Mouse (Mus musculus) macrophage (primary cell): ENCODE measurements around the gene Tns3. TPM values are rescaled to one million over a fixed set of nuclear protein-coding genes. Genes with fewer than 3 reads are reported as not detected.

ENCODE experiments used
- H3K27ac ChIP-seq: fragments of 350-480 bp; formaldehyde crosslinking; 2 replicates; pipeline ENCODE4 v1.9.0; 2021
- H3K36me3 ChIP-seq: fragments of 350-480 bp; formaldehyde crosslinking; 2 replicates; pipeline ENCODE4 v1.9.0; 2021; ENCODE audit errors: inconsistent target
- H3K4me3 ChIP-seq: fragments of 350-480 bp; formaldehyde crosslinking; 2 replicates; pipeline ENCODE4 v1.9.0; 2021; ENCODE audit errors: inconsistent target
- H3K79me2 ChIP-seq: fragments of 350-480 bp; formaldehyde crosslinking; 2 replicates; pipeline ENCODE4 v1.9.0; 2021; ENCODE audit errors: inconsistent target
- WGBS: methylation state at CpG from one replicate; pipeline ENCODE4 v1.1.7; 2026; ENCODE audit warnings: inconsistent platforms; ENCODE audit not compliant: missing documents; 5-methylcytosine and 5-hydroxymethylcytosine counted together
- polyA plus RNA-seq: library from polyadenylated mRNA; stranded (reverse); fragments of 250-400 nt; gene quantifications from 3 replicates; pipeline ENCODE4 v1.2.4, GENCODE M21; 2018; ENCODE audit warnings: inconsistent platforms

Tns3 gene
- polyA plus RNA-seq, 1 experiment from 2014 or later = 60.8 TPM

- Histone ChIP-seq H3K27ac (peak overlapping the region; percentile 99), H3K4me3 (no peak overlapping the region), H3K79me2 (peaks cover 88% of the 10 kb centered on the region), H3K36me3 (peaks cover 3% of the 10 kb centered on the region; the same call in 1 of the 2 replicates)
- 36% methylated on average over 10 of the region's 10 CpGs for WGBS
These were observed 88.8 kb downstream of the Tns3 start for GRCm38 (mm10) chr11:8575217-8576180.

- Histone ChIP-seq H3K4me3 (no peak overlapping the region), H3K27ac (peak overlapping the region; percentile 99), H3K79me2 (peaks cover 88% of the 10 kb centered on the region), H3K36me3 (peaks cover 3% of the 10 kb centered on the region; the same call in 1 of the 2 replicates)
- 21% methylated on average over 2 of the region's 6 CpGs for WGBS
These were observed 89.8 kb downstream of the Tns3 start for GRCm38 (mm10) chr11:8574562-8574961.

- Histone ChIP-seq H3K27ac (no peak overlapping the region), H3K4me3 (no peak overlapping the region), H3K36me3 (peaks cover 7% of the 10 kb centered on the region; the same call in 1 of the 2 replicates), H3K79me2 (peaks cover 88% of the 10 kb centered on the region)
- 96% methylated on average over 7 of the region's 7 CpGs for WGBS
These were observed 91.6 kb downstream of the Tns3 start for GRCm38 (mm10) chr11:8572762-8573161.

- Histone ChIP-seq H3K27ac (0 out of 2 replicates have a peak overlapping the region, but pooled peaks have one; percentile 5), H3K36me3 (peaks cover 12% of the 10 kb centered on the region; the same call in 1 of the 2 replicates), H3K4me3 (no peak overlapping the region), H3K79me2 (peaks cover 91% of the 10 kb centered on the region)
- 65% methylated on average over 7 of the region's 7 CpGs for WGBS
These were observed 94.9 kb downstream of the Tns3 start for GRCm38 (mm10) chr11:8569232-8570028.

GRCm38 (mm10) chr11:8568829-8569228 lies 95.5 kb downstream of the Tns3 start:
- Histone ChIP-seq H3K79me2 (peaks cover 91% of the 10 kb centered on the region), H3K36me3 (peaks cover 12% of the 10 kb centered on the region; the same call in 1 of the 2 replicates), H3K27ac (no peak overlapping the region), H3K4me3 (no peak overlapping the region)
- WGBS = 94% methylated on average over 7 of the region's 7 CpGs

GRCm38 (mm10) chr11:8566250-8566853 lies 98.0 kb downstream of the Tns3 start:
- Histone ChIP-seq H3K79me2 (peaks cover 91% of the 10 kb centered on the region), H3K4me3 (no peak overlapping the region), H3K36me3 (peaks cover 12% of the 10 kb centered on the region; the same call in 1 of the 2 replicates), H3K27ac (peak overlapping the region; percentile 89)
- WGBS = 5% methylated on average over 3 of the region's 3 CpGs

- WGBS = 97% methylated on average over 12 of the region's 12 CpGs
- H3K4me3 ChIP-seq = no peak overlapping the region
These were observed 105.5 kb downstream of the Tns3 start for GRCm38 (mm10) chr11:8558761-8559282.

GRCm38 (mm10) chr11:8558258-8558657 lies 106.1 kb downstream of the Tns3 start:
- WGBS = 35% methylated on average over 9 of the region's 9 CpGs

More at GRCm38 (mm10) chr11:8558761-8559282, 105.5 kb downstream of the Tns3 start:
- no peak overlapping the region for H3K27ac ChIP-seq
- H3K79me2 ChIP-seq = peaks cover 100% of the 10 kb centered on the region
- no peaks in the 10 kb centered on the region for H3K36me3 ChIP-seq

GRCm38 (mm10) chr11:8557006-8557405 lies 107.3 kb downstream of the Tns3 start:
- Histone ChIP-seq H3K4me3 (no peak overlapping the region), H3K36me3 (peaks cover 8% of the 10 kb centered on the region; the same call in 1 of the 2 replicates), H3K27ac (peak overlapping the region; percentile 37), H3K79me2 (peaks cover 100% of the 10 kb centered on the region)
- whole genome bisulfite sequencing = 22% methylated on average over 9 of the region's 9 CpGs

More at GRCm38 (mm10) chr11:8558258-8558657, 106.1 kb downstream of the Tns3 start:
- Histone ChIP-seq H3K4me3 (no peak overlapping the region), H3K27ac (no peak overlapping the region), H3K79me2 (peaks cover 100% of the 10 kb centered on the region), H3K36me3 (no peaks in the 10 kb centered on the region)

GRCm38 (mm10) chr11:8551710-8552109 lies 112.6 kb downstream of the Tns3 start:
- Histone ChIP-seq H3K36me3 (peaks cover 41% of the 10 kb centered on the region), H3K79me2 (peaks cover 93% of the 10 kb centered on the region), H3K27ac (no peak overlapping the region), H3K4me3 (no peak overlapping the region)
- 85% methylated on average over 5 of the region's 5 CpGs for WGBS

- 83% methylated on average over 5 of the region's 5 CpGs for WGBS
- H3K4me3 ChIP-seq = no peak overlapping the region
- H3K27ac ChIP-seq = no peak overlapping the region
- H3K36me3 ChIP-seq = peaks cover 65% of the 10 kb centered on the region
- peaks cover 83% of the 10 kb centered on the region for H3K79me2 ChIP-seq
These were observed 116.7 kb downstream of the Tns3 start for GRCm38 (mm10) chr11:8547661-8548060.

GRCm38 (mm10) chr11:8545798-8546197 lies 118.5 kb downstream of the Tns3 start:
- no peak overlapping the region for H3K4me3 ChIP-seq
- 100% methylated on average over 1 of the region's 1 CpGs for whole genome bisulfite sequencing
- H3K36me3 ChIP-seq = peaks cover 73% of the 10 kb centered on the region
- H3K79me2 ChIP-seq = peaks cover 83% of the 10 kb centered on the region
- no peak overlapping the region for H3K27ac ChIP-seq

- WGBS = 93% methylated on average over 6 of the region's 6 CpGs
- Histone ChIP-seq H3K36me3 (peaks cover 81% of the 10 kb centered on the region), H3K79me2 (peaks cover 83% of the 10 kb centered on the region), H3K27ac (no peak overlapping the region), H3K4me3 (no peak overlapping the region)
These were observed 120.0 kb downstream of the Tns3 start for GRCm38 (mm10) chr11:8544355-8544754.
